Mouse (Mus musculus) heart, postnatal 0 days (tissue): ENCODE results near the gene Bbs9.

ENCODE experiments used
- CTCF ChIP-seq: IDR thresholded peaks from 2 replicates; pipeline ENCODE4 v1.5.1; 2016; ENCODE audit warnings: antibody characterized with exemption, control low read depth, low read depth
- EP300 ChIP-seq: IDR thresholded peaks from 2 replicates; pipeline ENCODE4 v1.6.1; 2016; ENCODE audit warnings: antibody characterized with exemption, low read depth

GRCm38 (mm10) chr9:22751546-22751929, 276.0 kb downstream of the Bbs9 start:
- TF ChIP-seq CTCF: no peak
- TF ChIP-seq EP300: no peak
